Mouse (Mus musculus): Measurements from ENCODE around the gene Scamp1.

The Scamp1 gene

GRCm38 (mm10) chr13:94174577-94175279 is 110.9 kb downstream of the Scamp1 start:
- DNase-seq (ENCODE audit: low spot score) = no peak

- DNase-seq (ENCODE audit: low spot score) = no peak
Observed at GRCm38 (mm10) chr13:94173633-94174576, 111.8 kb downstream of the Scamp1 start.

DNA sequence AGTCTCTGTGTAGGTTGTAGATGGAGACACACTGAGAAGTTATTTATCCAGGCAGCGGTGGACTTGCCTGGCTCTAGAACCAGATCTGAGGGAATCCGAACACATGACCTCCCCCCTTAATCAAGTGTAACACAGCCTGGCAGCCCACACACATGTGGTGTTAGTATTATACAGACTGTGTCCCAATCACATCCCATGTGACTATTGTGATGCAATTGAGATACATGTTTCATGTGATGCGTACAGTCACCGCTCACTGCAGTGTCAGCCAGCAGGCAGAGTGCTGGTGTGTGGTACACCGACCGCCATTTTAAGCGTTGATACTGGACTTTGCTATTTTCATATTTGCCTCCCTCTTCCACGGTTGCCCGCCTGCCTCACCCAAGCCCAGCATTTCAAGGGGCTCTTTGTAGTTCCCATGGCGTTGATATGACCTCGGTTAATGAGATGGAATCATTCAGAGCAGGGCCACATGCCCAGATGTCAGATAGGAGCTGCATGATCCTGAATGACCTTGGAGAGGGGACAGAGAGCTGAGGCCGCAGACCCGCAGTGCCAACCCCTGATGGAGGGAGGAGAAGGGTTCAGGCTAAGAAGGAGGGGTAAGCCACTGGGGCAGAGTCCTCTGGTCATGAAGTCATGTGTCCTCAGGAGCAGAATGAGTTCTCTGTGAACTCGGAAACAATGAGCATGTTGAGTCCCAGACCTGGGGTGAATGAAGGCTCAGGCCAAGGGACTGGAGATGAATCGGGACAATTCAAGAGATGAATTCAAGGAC is 112.9 kb downstream of the Scamp1 start:
- DNase-seq (ENCODE audit: low spot score) = no peak

DNA sequence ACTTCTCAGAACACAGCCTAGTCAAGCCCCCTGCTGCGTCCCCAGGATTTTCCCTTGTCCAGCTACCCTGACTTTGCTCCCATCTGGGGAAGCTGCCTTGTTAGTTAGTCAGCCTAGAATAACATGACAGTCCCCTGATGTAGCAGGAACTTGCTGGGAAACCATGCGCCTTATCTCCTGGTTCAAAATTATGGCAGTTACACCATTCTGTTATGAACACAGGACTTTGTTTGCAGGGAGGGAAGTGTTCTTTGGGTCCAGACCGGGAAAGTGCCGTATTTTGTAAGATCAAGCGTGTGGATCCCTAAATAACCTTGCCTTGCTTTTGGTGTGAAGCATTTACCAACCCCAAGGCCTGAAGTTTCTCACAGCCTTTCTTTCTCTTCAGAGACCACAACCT is 114.0 kb downstream of the Scamp1 start:
- no peak for DNase-seq (ENCODE audit: low spot score)

- DNase-seq (ENCODE audit: low spot score) = no peak
Observed at GRCm38 (mm10) chr13:94169325-94169916, 116.2 kb downstream of the Scamp1 start.

GRCm38 (mm10) chr13:94168319-94168718 is 117.3 kb downstream of the Scamp1 start:
- DNase-seq (ENCODE audit: low spot score) = no peak

- DNase-seq (ENCODE audit: low spot score) = no peak
Observed at GRCm38 (mm10) chr13:94164501-94164900, 121.2 kb downstream of the Scamp1 start.

DNA sequence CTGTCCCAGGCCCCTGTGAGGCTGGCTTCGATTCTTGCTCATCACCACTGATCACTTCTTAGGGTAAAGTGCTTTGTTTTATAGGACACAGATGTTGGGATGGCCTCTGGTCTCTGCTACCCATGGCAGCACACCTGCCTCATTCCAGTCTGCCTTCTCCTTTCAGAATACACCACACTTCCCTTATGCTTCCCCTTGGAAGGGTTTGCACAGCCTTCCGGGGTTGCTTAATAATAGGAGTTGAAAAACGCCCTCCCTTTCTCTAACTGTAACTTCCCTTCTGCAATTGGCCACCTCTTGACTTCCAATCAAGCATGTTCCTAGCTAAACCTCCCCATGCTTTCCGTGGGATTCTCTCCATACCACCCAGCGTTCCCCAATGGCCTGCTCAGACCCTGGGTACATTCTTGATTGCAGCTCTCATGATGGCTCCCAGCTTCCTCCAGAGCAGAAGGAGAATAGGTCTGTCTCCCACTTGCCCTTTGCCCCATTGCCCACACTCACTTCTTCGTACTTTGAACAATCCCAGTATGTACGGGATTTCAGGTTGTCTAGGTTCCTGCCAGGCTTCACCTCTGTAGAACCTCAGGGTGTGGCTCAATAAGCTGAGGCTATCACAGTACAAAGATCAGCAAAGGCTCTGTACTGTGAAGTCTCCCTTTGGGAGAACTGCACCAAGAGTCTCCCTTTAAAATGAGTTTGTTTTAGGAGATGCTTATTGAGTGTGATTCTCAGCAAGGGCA is 126.0 kb downstream of the Scamp1 start:
- DNase-seq (ENCODE audit: low spot score) = no peak

GRCm38 (mm10) chr13:94158864-94159477 is 126.7 kb downstream of the Scamp1 start:
- no peak for DNase-seq (ENCODE audit: low spot score)

DNA sequence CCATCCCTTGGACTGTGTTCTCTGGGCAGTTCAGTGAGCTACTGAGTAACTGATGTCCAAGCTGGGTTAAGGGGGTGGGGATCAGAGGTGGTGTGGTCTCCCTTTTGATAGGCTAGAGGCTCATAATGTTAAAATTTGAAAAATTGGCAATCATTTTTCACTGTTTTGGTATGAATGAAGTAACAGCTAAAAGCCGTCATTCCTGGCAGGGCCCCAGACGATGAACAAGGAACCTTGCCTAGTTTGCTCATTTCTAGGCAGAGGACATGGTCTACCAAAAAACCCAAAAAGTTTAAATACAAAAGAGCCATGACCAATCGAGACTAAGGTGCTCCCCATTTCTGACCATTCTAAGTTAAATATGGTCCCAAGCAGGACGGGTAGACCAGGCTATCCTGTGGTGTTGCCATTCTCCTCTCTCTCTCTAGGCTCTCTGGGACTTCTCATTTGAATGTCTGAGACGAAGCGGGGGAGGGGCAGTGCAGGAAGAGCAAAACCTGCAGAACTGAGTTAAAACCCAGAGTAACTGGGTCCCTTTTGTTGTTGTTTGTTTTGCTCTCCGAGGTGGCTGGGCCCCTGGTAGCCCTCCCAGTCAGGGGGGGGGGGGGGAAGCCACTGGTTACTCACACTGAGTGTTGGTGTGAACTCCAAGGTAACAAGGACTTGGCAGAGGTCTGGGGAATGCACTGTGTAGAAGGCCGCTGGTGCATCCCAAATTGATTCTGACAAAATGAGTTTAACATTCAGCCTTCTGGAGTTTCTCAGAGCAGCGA is 129.8 kb downstream of the Scamp1 start:
- no peak for DNase-seq (ENCODE audit: low spot score)

- DNase-seq (ENCODE audit: low spot score) = no peak
Observed at GRCm38 (mm10) chr13:94154512-94155296, 131.0 kb downstream of the Scamp1 start.

GRCm38 (mm10) chr13:94153658-94154057 is 132.0 kb downstream of the Scamp1 start:
- no peak for DNase-seq (ENCODE audit: low spot score)

GRCm38 (mm10) chr13:94152836-94153235 is 132.8 kb downstream of the Scamp1 start:
- no peak for DNase-seq (ENCODE audit: low spot score)
